Mouse (Mus musculus) liver, embryonic 11.5 days (tissue): ENCODE results near the gene Begain. TPM values are rescaled to one million over a fixed set of nuclear protein-coding genes. Genes with fewer than 3 reads are reported as not detected.

Experiments
- ATAC-seq: fragments of 200-750 bp; cut with Nextera tagmentation; replicated peaks from 2 replicates; pipeline ENCODE4 v1.8.0; 2017; ENCODE audit warnings: moderate number of reproducible peaks, mild to moderate bottlenecking, moderate TSS enrichment, moderate library complexity; ENCODE audit not compliant: low FRiP score
- DNase-seq: peaks from one replicate; pipeline ENCODE4 v3.0.0-alpha.2; 2017; ENCODE audit warnings: low spot score
- H3K27ac ChIP-seq: fragments of 300-500 bp; sonication (generic); 2 replicates; pipeline ENCODE4 v1.5.1; 2014; ENCODE audit warnings: mild to moderate bottlenecking, low read depth, low read length, control low read depth
- H3K27me3 ChIP-seq: fragments of 300-500 bp; sonication (generic); replicated peaks from 2 replicates; pipeline ENCODE4 v1.6.1; 2014; ENCODE audit warnings: low read length, mixed read lengths; ENCODE audit not compliant: control insufficient read depth, insufficient read depth
- H3K36me3 ChIP-seq: fragments of 300-500 bp; sonication (generic); 2 replicates; pipeline ENCODE4 v1.6.1; 2014; ENCODE audit warnings: mild to moderate bottlenecking, low read length, moderate library complexity, mixed read lengths; ENCODE audit not compliant: control insufficient read depth, insufficient read depth
- H3K4me1 ChIP-seq: fragments of 300-500 bp; sonication (generic); replicated peaks from 2 replicates; pipeline ENCODE4 v1.6.1; 2014; ENCODE audit warnings: low read length, mixed read lengths; ENCODE audit not compliant: control insufficient read depth, insufficient read depth
- H3K4me2 ChIP-seq: fragments of 300-500 bp; sonication (generic); 2 replicates; pipeline ENCODE4 v1.6.1; 2014; ENCODE audit warnings: mild to moderate bottlenecking, control low read depth, moderate library complexity
- H3K4me3 ChIP-seq: fragments of 300-500 bp; sonication (generic); 2 replicates; pipeline ENCODE4 v1.5.1; 2014; ENCODE audit warnings: low read depth, low read length, control low read depth
- H3K9ac ChIP-seq: fragments of 300-500 bp; sonication (generic); 2 replicates; pipeline ENCODE4 v1.6.1; 2014; ENCODE audit warnings: low read depth, low read length, control low read depth
- H3K9me3 ChIP-seq: fragments of 300-500 bp; sonication (generic); 2 replicates; pipeline ENCODE4 v1.6.1; 2016; ENCODE audit warnings: low read length, inconsistent platforms, mixed read lengths; ENCODE audit not compliant: control insufficient read depth
- WGBS: fragments of 180-500 bp; shearing (Covaris S2); extraction: QIAGEN DNeasy Blood & Tissue Kit; methylation state at CpG from one replicate; pipeline ENCODE4 v1.1.7; 2014; 5-methylcytosine and 5-hydroxymethylcytosine counted together
- polyA plus RNA-seq: library from polyadenylated mRNA; unstranded; fragments of >200 nt; fragmentation: Nextera tagmentation; extraction: Ambion mirVana; gene quantifications from 2 replicates; pipeline ENCODE4 v1.2.1, GENCODE M21; 2014

Begain gene
- polyA plus RNA-seq, 1 experiment from 2014 or later = 2.2 TPM

GRCm38 (mm10) chr12:108995976-108996636 lies 71.9 kb downstream of the Begain start:
- H3K9me3 ChIP-seq = no peaks in the 10 kb centered on the region
- WGBS = 75% methylated on average over 12 of the region's 12 CpGs
- H3K27ac ChIP-seq = no peak overlapping the region
- no peak overlapping the region for H3K9ac ChIP-seq
- no peak for ATAC-seq
- H3K36me3 ChIP-seq = no peaks in the 10 kb centered on the region
- no peak overlapping the region for H3K4me2 ChIP-seq
- peaks cover 2% of the 10 kb centered on the region; the same call in 1 of the 2 replicates for H3K4me1 ChIP-seq
- no peak for DNase-seq
- no peak overlapping the region for H3K4me3 ChIP-seq
- H3K27me3 ChIP-seq = no peaks in the 10 kb centered on the region; the same call in 1 of the 2 replicates

GRCm38 (mm10) chr12:108994436-108995031 lies 73.5 kb downstream of the Begain start:
- DNase-seq (peak; percentile 84), ATAC-seq (0 out of 2 replicates have a peak, but pooled peaks have one; percentile 36)
- Histone ChIP-seq H3K9ac (no peak overlapping the region), H3K27me3 (no peaks in the 10 kb centered on the region; the same call in 1 of the 2 replicates), H3K4me1 (peaks cover 2% of the 10 kb centered on the region; the same call in 1 of the 2 replicates), H3K4me2 (peak overlapping the region; percentile 40; the same call in 1 of the 2 replicates), H3K27ac (no peak overlapping the region), H3K36me3 (no peaks in the 10 kb centered on the region), H3K4me3 (no peak overlapping the region), H3K9me3 (no peaks in the 10 kb centered on the region)
- 9% methylated on average over 19 of the region's 19 CpGs for WGBS

- H3K4me1 ChIP-seq = peaks cover 2% of the 10 kb centered on the region; the same call in 1 of the 2 replicates
- no peak for ATAC-seq
- 63% methylated on average over 2 of the region's 2 CpGs for WGBS
Measured at GRCm38 (mm10) chr12:108993046-108993445, 75.0 kb downstream of the Begain start.

GRCm38 (mm10) chr12:108990425-108990824 lies 77.6 kb downstream of the Begain start:
- peaks cover 2% of the 10 kb centered on the region; the same call in 1 of the 2 replicates for H3K4me1 ChIP-seq
- H3K4me3 ChIP-seq = no peak overlapping the region
- ATAC-seq (no peak; the same call in 1 of the 2 replicates), DNase-seq (no peak)
- WGBS = 31% methylated on average over 9 of the region's 9 CpGs
- no peak overlapping the region for H3K9ac ChIP-seq
- H3K9me3 ChIP-seq = no peaks in the 10 kb centered on the region
- no peak overlapping the region for H3K27ac ChIP-seq
- no peaks in the 10 kb centered on the region; the same call in 1 of the 2 replicates for H3K27me3 ChIP-seq
- H3K36me3 ChIP-seq = no peaks in the 10 kb centered on the region
- H3K4me2 ChIP-seq = no peak overlapping the region

More at GRCm38 (mm10) chr12:108993046-108993445, 75.0 kb downstream of the Begain start:
- no peak overlapping the region for H3K4me2 ChIP-seq
- no peaks in the 10 kb centered on the region for H3K36me3 ChIP-seq
- no peaks in the 10 kb centered on the region; the same call in 1 of the 2 replicates for H3K27me3 ChIP-seq
- no peak overlapping the region for H3K4me3 ChIP-seq
- DNase-seq = no peak
- H3K9ac ChIP-seq = no peak overlapping the region
- no peak overlapping the region for H3K27ac ChIP-seq
- no peaks in the 10 kb centered on the region for H3K9me3 ChIP-seq

- ATAC-seq (no peak), DNase-seq (no peak)
- Histone ChIP-seq H3K4me1 (no peaks in the 10 kb centered on the region), H3K36me3 (no peaks in the 10 kb centered on the region), H3K4me2 (no peak overlapping the region), H3K4me3 (no peak overlapping the region), H3K9ac (no peak overlapping the region), H3K27me3 (no peaks in the 10 kb centered on the region), H3K27ac (no peak overlapping the region), H3K9me3 (no peaks in the 10 kb centered on the region)
- WGBS = 94% methylated on average over 9 of the region's 9 CpGs
Measured at GRCm38 (mm10) chr12:108987448-108987847, 80.6 kb downstream of the Begain start.

GRCm38 (mm10) chr12:108985025-108985424 lies 83.0 kb downstream of the Begain start:
- no peaks in the 10 kb centered on the region for H3K36me3 ChIP-seq
- no peak overlapping the region for H3K4me3 ChIP-seq
- no peaks in the 10 kb centered on the region for H3K27me3 ChIP-seq
- H3K9ac ChIP-seq = no peak overlapping the region
- DNase-seq = no peak
- no peaks in the 10 kb centered on the region for H3K4me1 ChIP-seq
- no peak for ATAC-seq
- no peaks in the 10 kb centered on the region for H3K9me3 ChIP-seq
- H3K27ac ChIP-seq = no peak overlapping the region
- 72% methylated on average over 6 of the region's 6 CpGs for WGBS
- no peak overlapping the region for H3K4me2 ChIP-seq

- ATAC-seq = no peak
- Histone ChIP-seq H3K4me3 (no peak overlapping the region), H3K4me1 (no peaks in the 10 kb centered on the region), H3K9me3 (no peaks in the 10 kb centered on the region), H3K36me3 (no peaks in the 10 kb centered on the region), H3K27ac (no peak overlapping the region), H3K4me2 (no peak overlapping the region), H3K9ac (no peak overlapping the region), H3K27me3 (no peaks in the 10 kb centered on the region)
- no peak for DNase-seq
- 76% methylated on average over 8 of the region's 8 CpGs for whole genome bisulfite sequencing
Measured at GRCm38 (mm10) chr12:108984471-108984870, 83.5 kb downstream of the Begain start.

GRCm38 (mm10) chr12:108983496-108983895 lies 84.5 kb downstream of the Begain start:
- Histone ChIP-seq H3K36me3 (no peaks in the 10 kb centered on the region), H3K27me3 (no peaks in the 10 kb centered on the region), H3K9ac (no peak overlapping the region), H3K4me3 (no peak overlapping the region), H3K4me2 (no peak overlapping the region), H3K27ac (no peak overlapping the region), H3K9me3 (no peaks in the 10 kb centered on the region), H3K4me1 (no peaks in the 10 kb centered on the region)
- 69% methylated on average over 6 of the region's 6 CpGs for WGBS
- DNase-seq (no peak), ATAC-seq (no peak)

- ATAC-seq = no peak
- WGBS = 70% methylated on average over 6 of the region's 6 CpGs
- H3K4me3 ChIP-seq = no peak overlapping the region
- no peaks in the 10 kb centered on the region for H3K9me3 ChIP-seq
- H3K27ac ChIP-seq = no peak overlapping the region
- no peak overlapping the region for H3K4me2 ChIP-seq
- no peaks in the 10 kb centered on the region for H3K27me3 ChIP-seq
- no peak overlapping the region for H3K9ac ChIP-seq
- no peak for DNase-seq
- H3K36me3 ChIP-seq = no peaks in the 10 kb centered on the region
- no peaks in the 10 kb centered on the region for H3K4me1 ChIP-seq
Measured at GRCm38 (mm10) chr12:108982684-108982960, 85.4 kb downstream of the Begain start.
